Mouse (Mus musculus) thymus, postnatal 25 days (tissue): Measurements from ENCODE around the gene Hmox2.
"Not testable (repeated sequence)": the region's sequence is repeated elsewhere in the genome, so short reads cannot be mapped to it uniquely, and the experiment has no call there.

Source experiments
- DNase-seq: peaks from one replicate; pipeline ENCODE4 v3.0.0; 2022

Hmox2 gene

DNA sequence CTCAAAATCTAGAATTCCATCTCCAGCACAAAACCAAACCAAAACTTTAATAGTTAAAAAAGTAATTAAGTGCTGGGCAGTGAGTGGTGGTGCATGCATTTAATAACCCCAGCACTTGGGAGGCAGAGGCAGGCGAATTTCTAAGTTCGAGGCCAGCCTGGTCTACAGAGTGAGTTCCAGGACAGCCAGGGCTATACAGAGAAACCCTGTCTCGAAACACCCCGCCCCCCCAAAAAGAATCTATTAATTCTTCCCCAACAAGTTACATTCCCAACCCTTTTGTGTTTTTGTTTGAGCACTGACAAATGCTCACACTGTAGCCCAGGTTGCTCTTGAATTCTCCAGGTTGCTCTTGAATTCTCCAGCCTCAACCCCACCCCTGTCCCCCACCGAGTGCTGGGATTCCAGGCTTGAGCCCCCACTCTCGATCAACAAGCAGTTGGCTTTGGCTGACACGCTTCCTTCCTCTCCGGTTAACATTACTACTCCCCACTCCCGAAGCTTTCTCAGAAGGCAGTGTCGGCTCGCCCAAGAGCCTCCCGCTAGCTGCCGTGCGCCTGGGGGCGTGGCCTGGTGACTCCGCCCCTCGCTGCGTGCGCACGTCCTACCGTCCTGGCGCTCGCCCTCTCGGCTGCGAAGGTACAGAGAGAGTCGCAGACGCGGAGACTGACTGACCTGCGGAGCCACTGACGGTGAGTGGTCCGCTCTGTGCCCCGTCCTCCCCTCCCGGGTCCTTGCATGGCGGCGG is at the start of gene Hmox2:
Gene Hmox2 (plus strand): TSS at position 582 of the 748 bp plus-strand sequence.
- DNase-seq, result peak; percentile 97

DNA sequence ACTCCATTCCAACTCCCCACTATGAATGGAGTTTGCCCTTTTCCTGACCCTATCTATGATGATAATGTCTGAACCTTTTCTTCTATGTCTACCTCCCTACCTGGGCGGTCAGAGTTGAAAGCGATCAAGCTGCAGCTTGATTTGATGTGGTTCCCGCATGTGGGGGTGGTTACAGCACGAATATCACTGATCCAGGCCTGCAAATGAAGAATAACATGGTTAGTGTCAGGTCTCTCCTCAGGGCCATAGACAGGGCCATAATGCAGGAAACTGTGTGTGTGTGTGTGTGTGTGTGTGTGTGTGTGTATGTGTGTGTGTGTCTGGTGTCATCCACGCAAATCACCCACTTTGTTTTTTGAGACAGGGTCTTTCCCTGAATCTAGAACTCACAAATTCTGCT is 49.3 kb upstream of the Hmox2 start:
- DNase-seq, result no peak

DNA sequence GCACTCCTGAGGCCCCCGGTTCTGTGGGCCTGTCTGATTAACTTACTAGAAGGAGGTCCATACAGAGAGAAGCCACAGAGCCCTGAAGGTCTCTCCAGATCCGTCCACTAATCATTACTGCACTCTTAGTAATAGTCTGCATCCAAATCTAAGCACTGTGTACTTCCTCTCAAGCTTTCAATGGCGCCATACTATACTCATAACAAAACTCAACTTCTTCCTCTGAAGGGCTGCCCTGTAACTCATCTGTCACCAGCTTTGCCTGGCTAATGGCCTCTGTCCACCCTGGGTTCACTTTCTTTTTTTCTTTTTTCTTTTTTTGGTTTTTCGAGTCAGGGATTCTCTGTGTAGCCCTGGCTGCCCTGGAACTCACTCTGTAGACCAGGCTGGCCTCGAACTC is 48.1 kb upstream of the Hmox2 start:
- no peak for DNase-seq

DNA sequence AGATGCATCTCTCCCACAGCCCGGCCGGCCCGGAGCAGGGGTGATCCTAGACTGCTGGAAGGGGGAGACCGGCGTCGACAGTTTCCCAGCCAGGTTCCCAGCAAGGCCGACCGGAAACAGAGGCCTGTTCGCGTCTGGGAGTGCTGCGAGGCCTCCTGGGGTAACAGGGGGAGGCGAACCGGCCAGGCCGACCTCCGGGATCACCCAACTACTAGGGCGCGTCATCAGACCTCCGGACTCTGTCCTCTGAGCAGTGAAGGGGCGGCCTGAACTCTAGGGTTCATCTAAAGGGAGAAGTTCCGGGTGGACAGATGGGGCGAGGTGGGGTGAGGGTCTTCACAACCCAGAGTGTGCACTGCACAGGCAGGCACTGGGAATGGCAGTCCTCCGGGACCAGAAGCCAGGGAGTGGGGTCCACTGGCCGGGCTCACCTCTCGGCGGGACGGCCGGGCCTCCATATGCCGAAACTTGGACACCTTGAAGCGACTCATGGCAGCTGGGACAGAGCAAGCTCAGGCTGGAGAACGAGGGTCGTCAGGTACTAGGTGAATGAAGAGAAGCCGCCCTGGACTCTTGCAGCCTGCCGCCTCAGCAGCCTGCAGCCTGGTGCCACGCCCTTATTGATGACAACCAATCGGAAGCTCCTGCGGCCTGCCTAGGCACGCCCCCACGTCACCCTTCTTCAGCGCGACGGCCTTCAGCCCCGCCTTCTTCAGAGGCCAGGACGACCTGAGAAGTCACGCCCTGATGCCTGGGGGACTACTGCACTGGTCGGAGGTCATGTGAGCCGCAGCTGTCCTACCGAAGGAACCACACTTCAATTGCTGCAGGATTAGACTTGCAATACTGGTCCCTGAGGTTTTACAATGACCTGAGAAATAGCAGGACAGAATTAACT is 46.8 kb upstream of the Hmox2 start, which contains the start of gene Coro7:
Gene Coro7 (minus strand): TSS at position 657 of the 898 bp plus-strand sequence.
- peak; percentile 93 for DNase-seq

DNA sequence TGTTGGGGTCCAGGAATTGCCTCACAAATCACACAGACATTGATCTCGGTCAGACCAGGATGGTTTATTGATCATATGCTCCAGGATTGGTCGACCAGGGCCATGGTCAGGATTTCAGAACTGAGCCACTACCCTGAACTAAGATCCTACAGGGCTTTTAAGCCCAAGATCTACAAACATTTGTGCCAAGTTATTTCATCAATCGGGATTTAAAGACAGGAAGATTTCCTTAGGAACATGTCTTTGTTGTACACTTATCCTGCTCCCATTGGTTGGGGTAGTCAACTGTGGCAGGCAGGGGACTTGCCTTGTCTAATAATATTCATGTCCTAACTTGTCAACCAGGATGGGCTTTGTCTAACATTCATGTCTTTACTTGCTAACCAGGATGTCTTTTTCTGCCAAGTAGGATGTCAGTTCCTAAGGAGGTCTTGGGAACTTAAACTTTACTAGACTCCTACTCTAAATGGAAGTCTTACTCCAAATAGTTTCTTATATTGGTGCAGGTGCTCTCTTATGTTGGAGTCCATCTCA is 45.2 kb upstream of the Hmox2 start:
- not testable (repeated sequence) for DNase-seq

DNA sequence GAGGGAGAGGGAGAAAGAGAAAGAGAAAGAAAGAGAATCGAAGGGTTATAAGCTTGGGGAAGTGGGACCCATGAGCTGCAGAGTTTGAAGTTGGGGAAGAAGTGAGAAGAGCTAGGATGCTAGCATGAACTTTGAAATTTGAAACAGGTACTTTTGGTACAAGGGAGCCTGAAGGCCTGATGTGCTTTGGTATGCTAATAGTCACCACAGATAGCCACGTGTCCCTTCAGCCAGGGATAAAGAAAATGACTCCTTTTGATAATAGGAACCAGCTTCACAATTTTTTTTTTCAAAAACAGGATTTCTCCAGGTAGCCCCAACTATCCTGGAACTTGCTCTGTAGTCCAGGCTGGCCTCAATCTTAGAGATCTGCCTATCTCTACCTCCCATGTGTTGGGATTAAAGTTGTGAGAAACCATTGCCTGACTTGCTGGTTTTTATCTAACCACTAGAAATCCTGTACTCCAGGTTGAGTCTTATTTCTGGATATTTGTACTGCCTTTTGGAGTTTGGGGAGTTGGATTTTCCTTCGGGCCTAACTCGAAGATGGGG is 43.5 kb upstream of the Hmox2 start:
- no peak for DNase-seq

DNA sequence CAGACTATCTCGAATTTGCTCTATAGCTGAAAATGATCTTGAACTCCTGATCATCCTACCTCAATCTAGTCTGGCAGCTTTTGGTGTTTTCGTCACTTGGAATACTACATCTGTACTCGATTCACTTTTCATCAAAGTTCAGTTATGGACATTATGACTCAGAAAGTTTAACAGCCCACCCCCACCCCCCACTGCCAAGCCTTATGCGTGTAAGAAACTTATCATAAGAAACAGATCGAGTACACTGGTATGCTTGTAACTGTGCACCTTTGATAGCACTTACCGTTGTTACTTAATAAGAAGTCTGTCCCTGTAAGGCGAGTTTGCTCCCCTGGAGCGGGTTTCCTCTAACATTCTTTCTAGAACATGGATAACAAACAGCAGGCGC is 43.0 kb upstream of the Hmox2 start:
- DNase-seq, result no peak

DNA sequence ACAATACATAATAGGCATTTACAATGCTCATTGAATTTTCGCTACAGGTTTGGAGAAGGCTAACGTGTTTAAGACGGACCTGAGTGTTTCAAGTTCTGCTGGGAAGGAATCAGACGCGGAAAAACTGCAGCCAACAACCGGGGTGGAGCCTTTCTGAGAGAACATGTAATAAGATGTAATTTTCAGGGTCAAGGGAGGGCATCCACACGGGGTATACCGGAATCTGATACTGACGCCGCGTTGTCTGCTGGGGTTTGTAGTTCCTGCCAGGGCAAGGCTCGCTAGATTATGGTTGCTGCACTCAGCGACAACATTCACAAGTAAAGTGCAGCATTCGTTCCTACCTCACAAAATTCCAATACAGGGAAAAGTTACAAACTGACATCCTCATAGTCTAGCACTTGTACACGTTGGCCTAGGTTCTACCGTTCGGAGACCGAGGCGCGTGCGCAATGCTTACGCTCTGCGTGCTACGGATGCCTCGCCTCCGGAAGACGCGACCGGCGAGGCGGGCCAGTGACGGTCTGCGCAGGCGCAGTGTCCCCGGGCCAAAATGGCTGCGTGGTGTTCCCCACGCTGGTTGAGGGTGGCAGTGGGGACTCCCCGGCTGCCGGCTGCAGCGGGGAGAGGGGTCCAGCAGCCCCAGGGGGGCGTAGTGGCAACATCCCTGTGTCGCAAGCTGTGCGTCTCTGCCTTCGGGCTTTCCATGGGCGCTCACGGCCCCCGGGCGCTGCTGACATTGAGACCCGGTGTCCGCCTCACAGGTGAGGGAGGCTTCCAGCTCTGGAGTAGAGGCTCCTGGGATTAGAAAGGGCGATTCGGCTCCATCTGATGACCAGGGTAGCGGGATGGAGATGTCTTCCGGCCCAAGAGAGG is 42.3 kb upstream of the Hmox2 start:
- peak; percentile 97 for DNase-seq

DNA sequence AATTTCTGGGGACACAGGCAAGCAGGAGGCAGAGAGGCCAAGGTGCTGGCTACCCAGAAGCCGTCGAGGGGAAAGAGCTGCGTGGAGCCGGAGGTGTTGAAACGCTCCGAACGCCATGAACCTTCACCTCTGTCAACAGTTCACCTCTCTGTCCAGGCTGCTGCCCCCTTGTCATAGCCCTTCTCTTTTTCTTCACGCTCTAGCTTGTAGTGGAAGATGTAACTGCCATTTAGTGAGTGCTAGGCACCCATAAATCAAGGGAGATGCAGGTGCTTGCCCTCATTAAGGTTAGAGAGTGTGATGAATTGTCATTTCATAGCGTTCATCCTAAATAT is 41.7 kb upstream of the Hmox2 start:
- no peak for DNase-seq

DNA sequence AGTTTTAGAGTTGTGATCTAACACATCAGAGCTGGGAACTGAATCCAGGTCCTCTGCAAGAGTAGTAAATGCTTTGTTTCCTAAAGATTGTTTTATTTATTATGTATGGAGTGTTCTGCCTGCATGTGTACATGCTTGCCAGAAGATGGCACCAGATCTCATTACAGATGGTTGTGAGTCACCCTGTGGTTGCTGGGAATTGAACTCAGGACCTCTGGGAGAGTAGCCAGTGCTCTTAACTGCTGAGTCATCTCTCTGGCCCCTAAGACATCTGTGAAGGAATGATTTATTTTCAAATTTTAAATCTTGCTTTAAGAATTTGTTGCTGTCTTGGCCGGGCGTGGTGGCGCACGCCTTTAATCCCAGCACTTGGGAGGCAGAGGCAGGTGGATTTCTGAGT is 36.8 kb upstream of the Hmox2 start:
- DNase-seq, result not testable (repeated sequence)

DNA sequence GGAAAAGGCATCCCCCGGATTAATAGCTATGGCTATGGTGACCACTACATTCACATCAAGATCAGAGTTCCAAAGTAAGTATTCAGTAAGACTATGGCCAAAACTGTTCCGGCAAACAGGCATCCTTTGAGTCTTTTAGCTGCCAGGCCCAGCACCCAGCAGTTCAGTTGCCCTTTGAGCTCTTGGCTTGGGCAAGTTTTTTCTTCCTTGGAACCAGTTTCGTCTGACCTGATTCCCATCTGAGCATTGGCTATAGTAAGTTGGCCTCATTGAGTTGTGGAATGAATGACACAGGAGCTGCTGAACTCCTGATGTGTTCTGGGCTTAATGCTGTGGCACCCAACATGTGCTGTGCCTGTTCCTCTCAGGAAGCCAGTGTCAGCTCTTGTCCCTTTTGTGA is 24.9 kb upstream of the Hmox2 start:
- no peak for DNase-seq

DNA sequence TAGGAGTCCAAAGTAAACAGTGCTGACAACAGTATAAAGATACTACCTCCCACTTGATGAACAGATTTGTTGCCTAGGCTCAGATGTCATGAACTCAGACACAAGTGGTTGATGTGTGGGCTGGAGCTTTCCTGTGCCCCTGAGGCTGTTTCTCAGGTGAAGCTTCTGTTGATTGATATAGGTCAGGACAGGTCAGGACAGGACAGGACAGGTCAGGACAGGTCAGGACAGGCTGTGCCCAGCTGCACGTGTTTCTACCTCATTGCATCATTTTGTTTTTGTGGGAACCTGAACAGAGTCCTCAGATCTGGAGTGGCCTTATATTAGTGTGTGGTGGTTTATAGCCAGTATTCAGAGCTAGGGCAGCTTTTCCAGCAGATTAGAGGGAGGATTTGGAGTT is 23.5 kb upstream of the Hmox2 start:
- no peak for DNase-seq

DNA sequence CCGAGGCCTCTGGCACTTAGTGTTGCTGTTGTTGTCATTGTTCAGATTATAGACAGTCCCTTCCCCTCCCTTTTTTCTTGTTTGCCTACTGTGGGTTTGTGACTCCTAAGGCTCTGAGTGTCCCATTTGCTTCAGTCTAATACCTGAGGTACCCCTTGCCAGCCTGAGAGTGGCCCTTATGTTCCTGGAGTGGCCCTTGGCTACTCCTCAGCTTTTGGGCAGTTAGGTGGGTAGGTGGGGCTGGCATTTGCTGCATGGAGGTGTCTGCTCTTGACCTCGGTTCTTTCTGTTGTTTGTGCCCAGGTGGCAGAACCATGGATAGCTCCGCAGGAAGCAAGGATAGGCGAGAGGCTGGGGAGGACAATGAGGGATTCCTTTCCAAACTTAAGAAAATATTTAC is 20.6 kb upstream of the Hmox2 start:
- DNase-seq, result no peak

DNA sequence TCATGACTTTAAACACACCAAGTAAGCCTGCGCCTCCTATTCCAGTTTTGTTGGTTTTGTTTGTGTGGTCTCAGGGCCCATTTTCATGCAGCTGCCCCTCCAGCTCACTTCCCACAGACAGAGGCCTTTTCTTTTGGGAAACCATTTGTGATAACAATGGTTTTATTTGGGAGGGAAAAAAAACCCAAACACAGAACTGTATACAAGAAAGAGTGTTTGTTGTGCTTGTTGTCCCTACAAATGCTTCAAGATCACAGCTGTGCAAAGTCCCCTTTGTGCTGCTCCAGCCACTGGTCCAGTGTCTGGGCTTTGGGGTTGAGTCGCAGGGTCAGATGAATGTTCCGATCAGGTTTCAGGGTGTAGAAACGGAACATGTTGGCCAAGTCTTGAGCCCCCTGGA is 15.0 kb upstream of the Hmox2 start:
- no peak for DNase-seq

DNA sequence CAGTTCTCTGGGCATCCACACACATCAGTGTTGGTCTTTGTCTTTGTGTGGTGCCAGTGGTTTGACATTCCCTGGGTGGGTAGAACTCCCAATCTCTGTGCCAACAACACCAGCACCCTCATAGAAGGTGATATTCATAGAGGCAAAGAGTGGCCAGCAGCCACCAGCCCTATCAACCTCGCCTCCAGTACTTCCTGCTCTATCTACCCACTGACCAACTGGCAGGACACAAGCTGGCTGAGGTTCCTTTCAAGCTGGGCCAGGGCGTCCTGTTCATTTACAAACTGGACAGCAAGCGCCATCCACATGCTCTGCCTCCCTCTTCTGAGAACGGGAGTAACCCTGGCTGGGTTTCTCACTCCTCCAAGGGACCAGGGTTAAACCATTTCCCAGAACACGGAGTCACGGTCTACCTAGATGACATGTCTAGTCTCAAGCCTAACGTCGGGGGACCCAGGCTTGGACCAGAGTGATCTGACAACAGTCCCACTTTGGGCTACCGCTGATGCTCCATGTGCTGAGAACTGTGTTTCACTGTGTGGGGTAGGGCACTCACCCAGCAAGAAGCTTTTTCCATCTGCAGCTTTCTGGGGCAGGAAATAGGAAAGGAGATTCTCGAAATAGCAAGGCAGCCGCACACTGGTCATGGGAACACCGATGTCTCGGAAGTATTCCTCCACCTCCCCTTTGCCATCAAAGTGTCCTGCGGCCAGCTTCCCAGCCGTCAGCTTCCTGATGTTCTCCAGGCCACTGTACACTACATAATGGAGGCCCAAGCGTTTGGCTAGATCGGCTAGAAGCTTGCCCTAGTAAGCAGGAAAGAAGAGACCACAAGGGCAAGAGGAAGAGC is 12.1 kb upstream of the Hmox2 start:
- DNase-seq, result no peak

DNA sequence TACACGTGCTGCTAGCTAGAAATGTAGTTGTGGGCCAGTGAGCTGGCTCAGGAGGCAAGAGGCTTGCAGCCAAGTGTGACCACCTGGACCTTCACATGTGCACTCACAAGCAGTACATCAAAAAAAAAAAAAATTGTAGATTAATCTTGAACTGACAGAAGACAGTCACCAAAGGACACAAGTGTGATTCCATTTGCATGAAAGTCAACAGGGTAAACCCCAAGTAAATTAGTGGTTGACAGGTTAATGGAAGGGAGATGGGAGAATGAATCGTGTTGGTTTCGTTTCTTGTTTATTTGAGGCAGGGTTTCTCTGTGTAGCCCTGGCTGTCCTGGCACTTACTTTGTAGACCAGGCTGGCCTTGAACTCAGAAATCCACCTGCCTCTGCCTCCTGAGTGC is 8.3 kb upstream of the Hmox2 start:
- no peak for DNase-seq

DNA sequence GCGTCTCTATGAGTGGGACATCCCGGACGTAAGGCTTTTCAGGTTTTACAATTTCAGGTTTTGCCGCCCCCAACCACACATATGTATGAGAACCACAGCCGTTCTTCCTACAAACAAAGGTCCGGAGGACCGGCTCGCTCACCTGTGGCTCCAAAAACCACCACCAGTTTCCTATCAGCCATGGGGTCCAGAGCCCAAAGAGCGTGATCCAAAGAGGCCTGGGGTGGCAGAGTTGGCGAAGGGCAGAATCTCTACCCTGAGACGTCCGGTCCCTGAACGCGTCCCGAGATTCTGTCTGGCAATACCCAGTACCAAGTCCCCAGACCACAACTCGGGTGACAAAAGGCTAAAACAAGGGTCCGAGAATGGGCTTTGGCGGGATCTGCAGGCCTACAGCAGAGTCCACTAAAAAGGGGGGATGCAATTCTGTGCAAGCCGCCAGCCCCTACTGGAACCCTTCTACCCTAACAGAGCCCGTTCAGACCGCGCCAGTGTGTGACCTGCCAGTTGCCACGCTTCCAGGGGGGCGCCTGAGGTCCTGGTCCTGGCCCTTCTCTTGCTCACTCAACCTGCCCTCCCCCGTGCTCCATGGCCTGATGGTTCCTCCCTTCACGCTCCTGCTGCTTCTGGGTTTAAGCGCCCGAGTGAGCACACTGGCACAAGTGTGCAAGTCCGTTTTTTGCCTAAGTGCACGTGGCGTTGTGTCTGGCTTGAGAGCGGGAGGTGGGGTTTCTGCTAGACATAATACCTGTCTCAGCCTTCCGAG is 7.2 kb upstream of the Hmox2 start, which contains the start of gene Nmral1:
Gene Nmral1 (minus strand): TSS at position 604 of the 766 bp plus-strand sequence.
- peak; percentile 66 for DNase-seq

DNA sequence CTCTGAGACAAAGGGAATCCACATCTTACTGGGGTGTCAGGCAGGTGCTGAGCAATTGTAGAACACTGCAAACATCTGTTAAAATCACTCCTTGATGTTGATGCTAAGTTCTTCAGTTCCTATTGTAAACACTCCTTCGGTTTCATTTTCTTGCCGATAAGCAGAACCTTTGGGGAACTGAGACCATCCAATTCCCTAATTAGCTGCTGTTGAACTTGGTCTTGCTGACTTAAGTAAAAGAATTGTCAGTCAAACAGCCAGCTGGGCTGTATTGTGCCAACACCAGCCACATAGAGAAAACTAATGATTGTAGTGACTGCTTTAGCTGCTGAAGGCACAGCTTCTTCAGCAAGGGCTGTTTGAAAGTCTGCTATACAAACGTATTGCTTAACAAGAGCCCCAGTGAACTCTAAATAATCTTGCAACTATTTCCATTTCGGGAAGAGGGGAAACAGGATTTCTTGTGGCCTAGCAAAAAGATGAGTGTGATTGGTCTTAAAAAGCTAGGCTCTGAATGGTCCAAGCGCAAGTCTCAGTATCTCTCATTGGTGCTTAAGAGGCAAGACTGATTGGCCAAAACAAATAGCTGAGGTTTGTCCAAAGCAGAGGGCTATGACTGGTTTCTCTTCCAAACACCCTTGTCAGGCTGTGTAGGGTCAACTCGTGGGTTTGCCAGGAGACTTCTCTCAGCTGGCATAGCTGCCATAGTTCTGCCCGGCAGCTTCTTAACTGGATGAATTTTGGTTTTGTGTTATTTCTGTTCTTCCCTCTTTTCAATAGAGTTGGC is 3.8 kb upstream of the Hmox2 start:
- peak; percentile 45 for DNase-seq

DNA sequence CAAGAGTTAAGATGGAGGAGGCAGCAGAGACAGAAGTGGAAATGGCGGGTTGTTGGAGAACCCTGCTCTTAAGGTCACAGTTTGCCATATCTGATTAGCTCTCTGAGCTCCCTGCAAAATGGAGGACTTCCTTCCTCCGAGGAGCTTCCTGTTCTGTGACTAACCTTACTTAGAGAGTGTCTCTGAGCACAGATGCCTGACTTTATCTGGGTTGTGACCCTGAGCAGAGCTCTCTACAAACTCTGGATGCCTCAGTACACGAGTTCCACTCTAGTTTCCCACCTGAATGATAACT is 3.3 kb upstream of the Hmox2 start:
- DNase-seq, result peak; percentile 35

DNA sequence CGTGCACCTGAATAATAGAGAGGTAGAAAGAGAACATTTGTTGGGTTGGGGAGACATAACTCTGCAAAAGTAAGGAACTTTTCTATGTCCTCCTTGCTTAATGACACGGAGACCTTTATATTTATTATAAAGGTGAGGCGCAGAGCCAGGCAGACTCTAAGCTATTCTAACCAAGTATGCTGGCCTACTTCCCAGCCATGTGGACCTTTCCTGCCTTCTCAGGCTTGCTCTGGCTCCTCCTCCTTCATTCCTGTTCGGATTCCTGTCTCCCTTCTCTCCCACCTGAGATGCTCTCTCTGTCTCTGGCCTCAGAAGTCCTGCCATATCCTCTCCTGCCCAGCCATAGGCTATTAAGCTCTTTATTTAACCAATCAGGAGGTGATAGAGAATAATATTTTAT is 895 bp upstream of the Hmox2 start:
- no peak for DNase-seq
